Mouse (Mus musculus) adrenal gland, adult 18-20 months (tissue): Measurements from ENCODE around the gene Mapk1. TPM values are rescaled to one million over a fixed set of nuclear protein-coding genes. Genes with fewer than 3 reads are reported as not detected.

Source experiments
- DNase-seq, 2 experiments: peaks; one replicate each; pipeline ENCODE4 v3.0.0; 2021 to 2022; ENCODE audit warnings: low spot score in 2 of 2
- total RNA-seq, 2 experiments: library from RNA; stranded (reverse); gene quantifications; 1 replicate in 1 of 2; 2 replicates in 1 of 2; pipeline ENCODE4 v1.2.3; 2021

The Mapk1 gene
- total RNA-seq, 2 experiments from 2014 or later = 157 to 186 TPM

- DNase-seq = no peak
Measured at GRCm38 (mm10) chr16:17078101-17078500, 94.9 kb downstream of the Mapk1 start.

GRCm38 (mm10) chr16:17082121-17082792 is 99.1 kb downstream of the Mapk1 start:
- no peak for DNase-seq

GRCm38 (mm10) chr16:17085636-17086035 is 102.5 kb downstream of the Mapk1 start:
- peak in 1 of 2 experiments; percentile 36 for DNase-seq

- DNase-seq = no peak
Measured at GRCm38 (mm10) chr16:17086241-17086640, 103.1 kb downstream of the Mapk1 start.

GRCm38 (mm10) chr16:17086669-17087193 is 103.5 kb downstream of the Mapk1 start:
- no peak for DNase-seq

- no peak for DNase-seq
Measured at GRCm38 (mm10) chr16:17088346-17088745, 105.2 kb downstream of the Mapk1 start.

- no peak for DNase-seq
Measured at GRCm38 (mm10) chr16:17096938-17097337, 113.8 kb downstream of the Mapk1 start.

Other genes with a start within 250 kb of the Mapk1 start
- gene Spag6l, start 153.9 kb upstream of the Mapk1 start, total RNA-seq = under 1 TPM in 1 of 2 experiments, not detected in 1; 0.36 TPM
- gene Igll1, start 119.4 kb upstream of the Mapk1 start, total RNA-seq = not detected
- gene Top3b, start 112.6 kb upstream of the Mapk1 start, total RNA-seq = 10 to 100 TPM; 55.8 to 61.8 TPM
- gene Vpreb1, start 112.5 kb upstream of the Mapk1 start, total RNA-seq = 1 to 10 TPM in 1 of 2 experiments, not detected in 1; 1.1 TPM
- 10 to 100 TPM; 29.5 to 36.6 TPM for gene Ppm1f, start 86.9 kb upstream of the Mapk1 start, total RNA-seq
- gene Ypel1, start 86.3 kb downstream of the Mapk1 start, total RNA-seq = 1 to 10 TPM; 2.8 to 6.6 TPM
- gene Ppil2, start 127.9 kb downstream of the Mapk1 start, total RNA-seq = 10 to 100 TPM; 71.7 to 90.4 TPM
- under 1 TPM in 1 of 2 experiments, not detected in 1; 0.70 TPM for gene 2610318N02Rik, start 141.8 kb downstream of the Mapk1 start, total RNA-seq
- 10 to 100 TPM; 33.4 to 41.0 TPM for gene Sdf2l1, start 149.0 kb downstream of the Mapk1 start, total RNA-seq
- 1 to 10 TPM; 2.4 to 6.4 TPM for gene Ydjc, start 161.2 kb downstream of the Mapk1 start, total RNA-seq
- under 1 TPM in 1 of 2 experiments, not detected in 1; 0.16 TPM for gene Ccdc116, start 163.8 kb downstream of the Mapk1 start, total RNA-seq
- gene Ube2l3, start 219.3 kb downstream of the Mapk1 start, total RNA-seq = 100 to 1,000 TPM; 186 to 220 TPM
- under 1 TPM in 1 of 2 experiments, not detected in 1; 0.06 TPM for gene Rimbp3, start 225.2 kb downstream of the Mapk1 start, total RNA-seq